Mouse (Mus musculus) B cell, adult 67 days (primary cell): ENCODE data around the gene 5730409E04Rik. TPM values are rescaled to one million over a fixed set of nuclear protein-coding genes. Genes with fewer than 3 reads are reported as not detected.

Experiments
- total RNA-seq, 2 experiments: library from RNA; stranded (reverse); gene quantifications; 4 replicates each; pipeline ENCODE4 v1.2.4; 2023

The 5730409E04Rik gene
- 1 to 10 TPM in 1 of 2 experiments, under 1 TPM in 1; 0.74 to 1.2 TPM for total RNA-seq

GRCm38 (mm10) chr4:126609606-126610181 lies at the start of gene 5730409E04Rik:
TSS of gene 5730409E04Rik (plus strand) at chr4:126609818.

Other genes starting within 250 kb of the 5730409E04Rik start
- 10 to 100 TPM; 32.6 to 34.6 TPM for gene Ago3, start 180.3 kb upstream of the 5730409E04Rik start, total RNA-seq
- 10 to 100 TPM; 70.1 to 73.1 TPM for gene Ago1, start 141.2 kb upstream of the 5730409E04Rik start, total RNA-seq
- 10 to 100 TPM; 10.1 to 13.5 TPM for gene Ago4, start 76.3 kb upstream of the 5730409E04Rik start, total RNA-seq
- 10 to 100 TPM; 11.2 to 14.4 TPM for gene Clspn, start 52.9 kb upstream of the 5730409E04Rik start, total RNA-seq
- 10 to 100 TPM; 67.8 to 96.7 TPM for gene Psmb2, start 67.8 kb downstream of the 5730409E04Rik start, total RNA-seq
- not detected for gene Tfap2e, start 126.4 kb downstream of the 5730409E04Rik start, total RNA-seq
- 10 to 100 TPM; 30.1 to 30.9 TPM for gene Ncdn, start 143.6 kb downstream of the 5730409E04Rik start, total RNA-seq
- 10 to 100 TPM; 57.9 to 60.4 TPM for gene AU040320, start 143.7 kb downstream of the 5730409E04Rik start, total RNA-seq